ENCODE assay signal across 15 mouse cellular contexts in the genomic region with DNA sequence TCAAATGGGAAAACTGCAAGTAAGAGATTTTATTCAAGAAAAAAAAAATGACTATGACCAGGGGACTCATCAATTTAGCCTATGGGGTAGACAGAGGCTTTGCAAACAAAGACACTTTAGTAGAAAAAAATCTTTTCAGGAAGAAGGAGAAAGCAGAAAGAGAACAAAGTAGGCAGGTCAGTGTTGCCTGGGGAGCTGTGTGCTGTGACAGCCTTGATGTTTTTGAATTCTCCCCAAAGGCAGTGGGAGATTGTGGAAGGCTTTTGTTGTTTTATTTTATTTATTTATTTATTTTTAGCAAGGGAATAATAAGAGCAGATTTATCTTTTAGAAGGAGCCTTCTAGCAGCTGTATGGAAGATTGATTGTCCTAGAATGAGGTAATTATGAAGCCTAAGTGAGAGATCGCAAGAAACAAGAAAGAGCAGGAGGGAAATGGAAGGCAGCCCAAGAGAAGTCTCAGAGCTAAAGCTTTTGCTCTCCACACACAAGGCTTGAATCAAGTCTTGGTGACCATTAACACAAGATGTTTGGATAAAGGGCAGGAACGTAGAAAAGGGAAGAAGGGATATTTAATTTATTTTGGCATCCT.
DNase-seq lines count a peak whose midpoint lies in the region; ATAC-seq and TF ChIP-seq lines count a peak whose summit lies in the region.
"Had no signal": no experiment of that assay in that cellular context is flagged by ENCODE, and none has a peak within 500 bp of the region (broad histone marks: within the 10 kb centered on the region; RNA-seq: fewer than 3 reads in every experiment).

No protein-coding gene starts in this region.

- no peak overlapping the region for H3K9ac ChIP-seq in hindbrain, embryonic 12.5 days
- no peak overlapping the region for H3K9ac ChIP-seq in midbrain, embryonic 12.5 days (replicated peaks)
- no peak overlapping the region for H3K9ac ChIP-seq in neural tube, embryonic 15.5 days (replicated peaks)
- H3K9ac ChIP-seq in lung, postnatal 0 days (replicated peaks; ENCODE audit: low read depth): no peak overlapping the region
- H3K9ac ChIP-seq: embryonic facial prominence, embryonic 13.5 days; heart, embryonic 12.5 days had no signal

- no peak overlapping the region for H3K4me3 ChIP-seq in hindbrain, embryonic 12.5 days
- no peak overlapping the region for H3K4me3 ChIP-seq in midbrain, embryonic 12.5 days
- H3K4me3 ChIP-seq in neural tube, embryonic 15.5 days (replicated peaks): no peak overlapping the region
- H3K4me3 ChIP-seq in lung, postnatal 0 days (ENCODE audit: low read depth, low read length): no peak overlapping the region
- H3K4me3 ChIP-seq: embryonic facial prominence, embryonic 13.5 days; heart, embryonic 12.5 days had no signal

- H3K36me3 ChIP-seq in hindbrain, embryonic 12.5 days: no peaks in the 10 kb centered on the region
- no peaks in the 10 kb centered on the region for H3K36me3 ChIP-seq in midbrain, embryonic 12.5 days
- H3K36me3 ChIP-seq in neural tube, embryonic 15.5 days: no peaks in the 10 kb centered on the region
- H3K36me3 ChIP-seq in lung, postnatal 0 days (ENCODE audit: insufficient read depth, low read length): no peaks in the 10 kb centered on the region
- H3K36me3 ChIP-seq: embryonic facial prominence, embryonic 13.5 days; heart, embryonic 12.5 days had no signal

- no peak for TF ChIP-seq EP300 in lung, postnatal 0 days (IDR thresholded peaks at IDR 0.05)

- no peaks in the 10 kb centered on the region for H3K27me3 ChIP-seq in hindbrain, embryonic 12.5 days
- H3K27me3 ChIP-seq in midbrain, embryonic 12.5 days: no peaks in the 10 kb centered on the region
- H3K27me3 ChIP-seq in neural tube, embryonic 15.5 days (replicated peaks): no peaks in the 10 kb centered on the region
- no peaks in the 10 kb centered on the region for H3K27me3 ChIP-seq in lung, postnatal 0 days (replicated peaks; ENCODE audit: insufficient read depth, low read length)
- H3K27me3 ChIP-seq: embryonic facial prominence, embryonic 13.5 days; heart, embryonic 12.5 days had no signal

- H3K4me2 ChIP-seq in hindbrain, embryonic 12.5 days (replicated peaks): no peak overlapping the region
- H3K4me2 ChIP-seq in midbrain, embryonic 12.5 days (replicated peaks): no peak overlapping the region
- H3K4me2 ChIP-seq in neural tube, embryonic 15.5 days: no peak overlapping the region
- H3K4me2 ChIP-seq in lung, postnatal 0 days (replicated peaks; ENCODE audit: low read depth, low read length): no peak overlapping the region
- H3K4me2 ChIP-seq: embryonic facial prominence, embryonic 13.5 days; heart, embryonic 12.5 days had no signal

- peak; percentile 60 for ATAC-seq in hindbrain, embryonic 12.5 days (ENCODE audit: low FRiP score)
- peak; percentile 44 for ATAC-seq in midbrain, embryonic 12.5 days (ENCODE audit: low FRiP score, low read depth)
- no peak for ATAC-seq in neural tube, embryonic 15.5 days (ENCODE audit: low FRiP score)
- ATAC-seq in lung, postnatal 0 days: no peak
- ATAC-seq in megakaryocyte progenitor cell, adult 5-6 weeks (replicated peaks; ENCODE audit: poor library complexity): no peak
- ATAC-seq: intestine, postnatal 0 days had no signal

- H3K4me1 ChIP-seq in hindbrain, embryonic 12.5 days: no peaks in the 10 kb centered on the region
- H3K4me1 ChIP-seq in midbrain, embryonic 12.5 days: no peaks in the 10 kb centered on the region
- 0 out of 2 replicates have a peak, but pooled peaks cover 5% of the 10 kb centered on the region for H3K4me1 ChIP-seq in neural tube, embryonic 15.5 days
- H3K4me1 ChIP-seq in lung, postnatal 0 days (ENCODE audit: insufficient read depth, low read depth, low read length): no peaks in the 10 kb centered on the region
- H3K4me1 ChIP-seq: embryonic facial prominence, embryonic 13.5 days; heart, embryonic 12.5 days had no signal

- no peak for TF ChIP-seq CTCF in lung, postnatal 0 days (IDR thresholded peaks at IDR 0.05)

- peak overlapping the region; percentile 55 for H3K27ac ChIP-seq in hindbrain, embryonic 12.5 days
- H3K27ac ChIP-seq in midbrain, embryonic 12.5 days (replicated peaks): peak overlapping the region; percentile 12; the same call in 1 of the 2 replicates
- H3K27ac ChIP-seq in neural tube, embryonic 15.5 days (replicated peaks): peak overlapping the region; percentile 13; the same call in 1 of the 2 replicates
- no peak overlapping the region for H3K27ac ChIP-seq in lung, postnatal 0 days (ENCODE audit: low read length)
- H3K27ac ChIP-seq: embryonic facial prominence, embryonic 13.5 days had no signal

- DNase-seq in retina, postnatal 1 day: peak; percentile 3
- no peak for DNase-seq in retina, embryonic 14.5 days (ENCODE audit: low spot score)
- no peak for DNase-seq in T-cell, adult 2 months (ENCODE audit: low spot score)
- no peak for DNase-seq in lung, postnatal 0 days (ENCODE audit: low spot score)
- DNase-seq: cerebellum, adult 11 months; cerebellum, postnatal 25 days; layer of hippocampus, adult 9-11 months; lung, postnatal 14 days had no signal

- 14% methylated on average over 2 of the region's 2 CpGs for WGBS in hindbrain, embryonic 12.5 days
- 25% methylated on average over 2 of the region's 2 CpGs for WGBS in midbrain, embryonic 12.5 days
- WGBS in neural tube, embryonic 15.5 days: 9% methylated on average over 2 of the region's 2 CpGs
- 32% methylated on average over 2 of the region's 2 CpGs for WGBS in lung, postnatal 0 days

- no peaks in the 10 kb centered on the region for H3K9me3 ChIP-seq in hindbrain, embryonic 12.5 days (replicated peaks)
- H3K9me3 ChIP-seq in midbrain, embryonic 12.5 days: no peaks in the 10 kb centered on the region
- no peaks in the 10 kb centered on the region for H3K9me3 ChIP-seq in neural tube, embryonic 15.5 days (replicated peaks)
- H3K9me3 ChIP-seq in lung, postnatal 0 days (ENCODE audit: low read length): no peaks in the 10 kb centered on the region
- H3K9me3 ChIP-seq: embryonic facial prominence, embryonic 13.5 days; heart, embryonic 12.5 days had no signal

Comparison
In these comparisons a context has a peak if more than half of its experiments do, and no peak if none do; other contexts are left out.
1. ATAC-seq: peak in hindbrain, embryonic 12.5 days (single experiment) and midbrain, embryonic 12.5 days (single experiment); none in neural tube, embryonic 15.5 days (single experiment), lung, postnatal 0 days (single experiment) and megakaryocyte progenitor cell, adult 5-6 weeks (single experiment).